Mouse (Mus musculus) gastrocnemius, postnatal 25 days (tissue): ENCODE results near the gene Fgfr2. TPM values are rescaled to one million over a fixed set of nuclear protein-coding genes. Genes with fewer than 3 reads are reported as not detected.
A peak's percentile ranks its signal among the peaks of the same experiment; 100 is the strongest.
"Not testable (repeated sequence)": the region's sequence is repeated elsewhere in the genome, so short reads cannot be mapped to it uniquely, and the experiment has no call there.

ENCODE experiments used
- DNase-seq: peaks from one replicate; pipeline ENCODE4 v3.0.0; 2022
- total RNA-seq, 2 experiments: library from RNA; stranded (reverse); gene quantifications; 1 replicate in 1 of 2; 2 replicates in 1 of 2; pipeline ENCODE4 v1.2.3; 2021

The Fgfr2 gene
- total RNA-seq, 2 experiments from 2014 or later, result 0.33 to 0.96 TPM

DNA sequence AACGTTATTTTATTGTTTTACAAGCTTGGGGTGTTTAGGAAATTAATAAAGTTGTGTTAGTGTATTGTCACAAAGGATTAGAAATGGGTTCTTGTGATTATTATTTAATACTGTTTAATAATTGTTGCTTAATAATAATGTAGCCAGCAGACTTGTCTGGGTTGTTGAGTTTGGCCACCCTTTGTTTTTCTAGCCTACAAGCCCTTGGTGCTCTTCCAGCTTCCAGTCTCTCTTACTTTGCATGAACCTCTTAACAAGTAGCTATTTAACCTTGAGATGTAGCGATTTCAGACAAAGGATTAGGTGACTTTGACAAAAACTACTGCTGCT is 1711.2 kb downstream of the Fgfr2 start:
- no peak for DNase-seq

DNA sequence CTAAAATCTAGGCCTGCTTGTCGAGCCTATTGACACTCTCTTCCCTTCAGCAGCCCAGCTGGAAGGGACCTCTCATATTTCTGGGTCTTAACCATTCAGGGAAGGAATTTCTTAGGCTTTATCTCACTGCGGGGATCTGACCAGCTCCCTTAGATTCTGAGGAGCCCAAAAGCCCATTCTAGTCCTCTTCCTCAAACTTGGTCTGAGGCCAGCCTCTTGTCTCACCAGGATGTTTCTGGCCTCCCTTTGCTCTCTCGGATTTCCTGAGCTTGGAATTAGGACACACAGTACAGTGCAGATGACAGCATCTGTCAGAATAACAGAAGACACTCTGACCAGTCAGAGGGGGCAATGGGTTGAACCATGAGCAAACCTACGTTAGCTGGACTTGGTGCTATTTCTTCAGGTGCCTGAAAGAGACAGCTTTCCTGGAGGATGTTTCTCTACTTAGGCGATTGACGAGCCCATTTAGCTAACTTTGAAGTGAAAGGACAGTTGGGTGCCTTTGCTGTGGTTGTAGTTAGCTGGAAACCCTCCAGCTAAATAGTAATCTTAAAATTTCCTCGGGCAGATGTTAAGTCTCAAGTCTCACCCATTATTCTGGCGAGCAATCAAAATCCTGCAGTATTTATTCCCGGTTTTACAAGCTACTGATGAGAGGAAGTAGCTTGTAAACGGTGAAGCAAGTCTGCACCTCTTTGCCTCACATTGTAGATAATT is 1711.8 kb downstream of the Fgfr2 start:
- no peak for DNase-seq

DNA sequence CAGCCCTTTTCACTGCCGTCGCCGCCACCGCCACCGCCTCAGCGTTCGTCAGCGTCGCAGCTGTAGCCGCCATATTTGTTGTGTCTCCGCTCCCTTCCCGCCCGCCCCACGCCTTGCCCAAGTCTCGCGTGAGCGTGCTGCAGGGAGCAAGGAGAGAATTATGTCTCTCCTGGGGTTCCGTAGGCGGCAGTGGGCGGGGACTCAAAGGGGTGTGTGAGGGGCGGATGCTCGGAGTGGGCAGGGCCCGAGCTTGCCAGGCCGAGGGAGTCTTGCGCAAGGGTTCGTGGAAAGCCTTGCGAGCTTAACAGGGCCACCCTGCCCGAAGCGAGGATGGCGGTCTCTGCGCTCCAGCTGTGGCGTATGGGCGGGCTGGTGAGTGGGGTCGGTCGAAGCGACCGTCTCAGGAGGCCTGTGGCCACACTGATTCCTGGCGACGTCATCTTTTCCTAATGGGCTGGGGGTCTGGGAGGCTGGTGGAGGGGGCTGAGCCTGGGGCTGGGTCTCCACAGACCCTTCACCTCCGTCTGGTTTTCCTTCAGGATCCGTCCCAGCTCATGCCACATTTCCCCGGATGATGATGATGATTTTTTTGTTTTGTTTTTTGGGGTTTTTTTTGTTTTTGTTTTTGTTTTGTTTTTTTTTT is 1712.6 kb downstream of the Fgfr2 start, which contains the start of the genes Ikzf5 and Acadsb:
TSS of gene Ikzf5 (minus strand) at position 106 of the 643 bp plus-strand sequence.
TSS of gene Acadsb (plus strand) at position 186 of the 643 bp plus-strand sequence.
- DNase-seq, result peak; percentile 99

DNA sequence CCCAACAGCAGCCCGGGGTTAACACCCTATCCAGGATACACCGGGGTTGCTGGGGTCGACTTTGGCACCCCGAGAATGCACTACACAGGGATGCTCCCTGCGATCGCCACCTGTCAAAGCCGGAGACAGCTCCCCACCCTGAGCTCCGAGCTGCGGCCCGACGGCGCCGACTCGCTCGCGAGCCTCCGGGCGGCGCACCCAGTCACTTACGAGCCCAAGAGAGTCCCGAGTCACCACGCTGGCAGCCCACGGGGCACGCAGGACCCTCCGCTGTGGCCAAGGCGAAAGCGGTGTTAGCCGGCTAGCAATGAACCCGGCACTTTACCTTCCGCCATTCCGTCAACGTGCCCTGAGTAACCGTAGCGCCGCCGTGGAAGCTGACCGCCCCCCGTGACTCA is 1713.2 kb downstream of the Fgfr2 start:
- no peak for DNase-seq

DNA sequence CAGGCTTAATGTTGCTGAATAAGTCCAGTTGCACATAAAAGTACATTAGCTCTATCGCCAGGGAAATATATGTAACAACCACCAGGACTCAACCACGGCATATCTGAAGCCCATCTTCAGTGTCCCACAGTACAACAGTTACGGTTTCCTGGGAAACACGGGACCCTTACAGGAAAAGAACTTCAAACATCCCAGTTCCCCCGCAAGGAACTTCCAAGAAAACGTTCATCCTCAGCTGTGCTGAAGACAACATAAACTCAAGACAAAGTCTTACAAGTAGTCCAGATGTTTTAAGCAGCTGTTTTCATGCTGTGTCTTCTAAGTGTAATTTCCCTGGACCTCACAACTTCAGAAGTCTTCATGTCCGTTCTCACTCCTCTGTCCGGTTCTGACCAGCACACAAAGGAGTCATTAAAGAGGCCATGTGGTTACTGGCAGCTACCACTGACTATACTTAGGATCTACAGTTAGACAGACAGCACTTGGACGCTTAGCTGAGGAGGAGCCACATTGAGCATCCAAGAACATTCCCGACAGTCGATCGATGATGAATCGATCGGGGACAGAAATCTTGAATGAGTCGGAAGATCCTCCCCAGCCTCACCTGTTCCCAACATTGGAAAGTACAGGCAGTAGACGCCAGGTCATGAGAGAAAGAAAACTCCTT is 1713.7 kb downstream of the Fgfr2 start:
- no peak for DNase-seq

DNA sequence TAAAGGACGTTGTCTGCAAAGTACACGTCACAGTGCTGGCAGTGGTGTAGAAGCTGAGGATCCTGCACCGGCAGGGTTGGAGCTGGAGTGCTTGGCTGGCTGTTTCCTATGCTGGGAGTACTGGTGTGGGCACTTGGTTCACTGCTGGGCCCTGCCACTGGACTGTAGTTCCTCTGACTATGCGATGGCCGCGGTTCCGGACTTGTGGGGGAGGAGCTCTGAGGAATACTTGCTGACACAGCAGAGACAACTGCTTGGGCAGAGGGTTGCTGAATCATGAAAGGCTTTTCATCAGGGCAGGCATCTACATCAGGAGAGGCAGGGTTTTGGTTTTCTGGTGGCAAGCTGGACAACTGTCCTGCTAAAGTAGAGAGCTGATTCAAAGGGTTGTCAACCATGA is 1731.4 kb downstream of the Fgfr2 start:
- DNase-seq, result not testable (repeated sequence)

DNA sequence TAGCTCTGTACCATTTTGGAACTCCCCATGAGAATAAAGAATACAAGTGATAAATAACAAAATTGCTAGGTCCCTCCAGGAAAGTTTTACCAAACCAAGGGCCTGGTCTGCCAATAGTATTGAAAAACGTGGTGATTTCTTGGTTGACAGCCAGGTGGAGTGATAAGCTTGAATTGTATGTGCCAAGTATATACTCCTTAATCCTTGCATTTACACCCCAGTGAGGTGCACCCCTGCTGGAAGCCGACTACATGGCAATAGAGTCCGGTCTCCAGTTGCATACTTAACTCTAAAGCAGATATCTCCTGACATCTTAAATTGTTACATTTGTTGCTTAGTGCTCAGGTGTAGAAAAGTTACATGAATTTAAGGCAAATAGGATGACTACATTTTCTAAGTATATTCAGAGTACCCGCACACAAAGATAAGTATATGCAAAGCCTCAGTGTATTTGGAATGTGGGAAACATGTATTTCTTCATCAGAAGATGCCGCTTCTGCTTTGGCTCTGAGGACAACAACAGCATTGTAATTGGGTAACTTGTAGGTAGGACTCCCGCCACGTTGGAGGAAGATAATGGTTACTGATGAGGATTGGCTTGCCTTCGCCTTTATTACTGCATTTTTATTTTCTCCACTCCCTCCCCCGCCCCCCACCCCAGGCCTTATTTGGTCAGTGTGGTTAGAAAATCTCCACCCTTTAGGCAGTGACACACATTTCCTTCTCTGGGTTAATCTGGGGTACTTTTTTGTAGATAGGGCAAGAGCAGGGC is 1751.1 kb downstream of the Fgfr2 start:
- no peak for DNase-seq

DNA sequence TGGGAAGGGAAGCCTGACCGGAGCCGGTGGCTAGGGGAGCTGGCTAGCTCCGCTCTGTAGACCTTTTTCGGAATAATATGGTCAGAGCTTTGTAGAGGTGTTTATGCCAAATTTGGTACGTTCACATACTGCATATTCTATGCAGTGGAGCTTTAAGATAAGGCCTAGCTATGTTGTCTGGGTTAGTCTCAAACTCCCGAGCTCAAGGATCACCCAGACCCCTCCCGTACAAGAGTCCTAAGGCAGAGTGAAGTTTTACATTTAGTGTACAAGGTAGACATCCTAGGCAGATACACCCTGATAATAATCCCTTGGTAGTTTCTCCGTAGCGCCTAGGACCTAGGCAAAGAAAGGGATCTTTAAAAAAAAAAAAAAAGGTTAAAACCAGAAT is 1751.7 kb downstream of the Fgfr2 start:
- DNase-seq, result no peak

DNA sequence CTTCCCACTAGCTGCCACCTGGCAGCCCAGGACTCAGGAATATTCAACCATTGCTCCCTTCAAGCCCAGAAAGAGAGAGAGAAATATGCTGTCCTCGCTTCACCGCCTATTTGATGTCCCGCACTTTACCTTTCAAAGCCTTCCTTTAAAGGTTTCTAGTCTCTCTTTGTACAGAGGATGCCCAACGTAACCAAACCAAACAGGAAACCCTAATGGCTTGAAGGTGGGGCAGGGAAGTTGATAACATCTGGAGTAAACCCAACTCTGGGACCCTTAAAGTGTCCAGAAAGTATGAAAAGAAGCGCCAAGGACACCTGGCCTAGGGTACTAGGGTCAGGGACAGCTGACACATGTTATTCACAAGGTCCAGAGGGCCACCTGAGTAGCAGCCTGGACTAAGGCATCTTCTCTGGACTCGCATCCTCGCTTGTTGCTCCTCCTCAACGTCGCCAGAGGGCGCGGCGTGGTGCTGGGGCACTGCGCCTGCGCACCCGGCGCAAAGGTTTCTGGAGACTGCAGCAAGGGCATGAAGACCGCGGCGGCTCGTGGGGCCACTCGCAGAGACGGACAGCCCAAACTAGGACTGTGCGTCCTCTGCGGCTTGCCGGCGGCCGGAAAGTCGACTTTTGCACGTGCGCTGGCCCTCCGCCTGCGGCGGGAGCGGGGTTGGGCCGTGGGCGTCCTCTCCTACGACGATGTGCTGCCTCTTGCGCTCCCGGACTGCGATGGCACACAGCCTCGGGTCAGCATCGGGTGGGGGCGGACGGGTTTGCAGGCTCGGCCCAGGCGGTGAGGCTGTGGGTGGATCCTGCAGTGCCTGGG is 1752.3 kb downstream of the Fgfr2 start, which contains the start of gene Pstk:
TSS of gene Pstk (plus strand) at position 494 of the 822 bp plus-strand sequence.
- DNase-seq, result peak; percentile 89

DNA sequence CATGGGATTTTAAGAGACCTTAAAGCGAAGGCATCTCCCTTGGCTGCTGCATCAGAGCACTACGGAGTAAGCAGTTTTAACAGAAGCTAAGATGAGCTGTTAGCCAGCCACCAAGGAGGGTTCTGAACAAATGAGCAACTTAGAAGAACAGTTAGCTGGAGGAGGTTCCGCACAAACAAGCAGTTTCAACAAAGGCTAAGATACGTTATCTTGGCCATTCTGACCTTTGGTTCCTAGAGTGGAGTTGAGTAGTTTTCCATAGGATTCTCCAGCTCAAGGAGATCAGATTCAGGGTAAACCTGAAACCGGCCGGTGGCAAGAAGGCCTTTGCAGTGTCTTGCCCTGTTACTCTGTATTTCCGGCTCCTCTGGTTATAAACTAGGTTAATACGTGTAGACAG is 1759.0 kb downstream of the Fgfr2 start:
- no peak for DNase-seq

DNA sequence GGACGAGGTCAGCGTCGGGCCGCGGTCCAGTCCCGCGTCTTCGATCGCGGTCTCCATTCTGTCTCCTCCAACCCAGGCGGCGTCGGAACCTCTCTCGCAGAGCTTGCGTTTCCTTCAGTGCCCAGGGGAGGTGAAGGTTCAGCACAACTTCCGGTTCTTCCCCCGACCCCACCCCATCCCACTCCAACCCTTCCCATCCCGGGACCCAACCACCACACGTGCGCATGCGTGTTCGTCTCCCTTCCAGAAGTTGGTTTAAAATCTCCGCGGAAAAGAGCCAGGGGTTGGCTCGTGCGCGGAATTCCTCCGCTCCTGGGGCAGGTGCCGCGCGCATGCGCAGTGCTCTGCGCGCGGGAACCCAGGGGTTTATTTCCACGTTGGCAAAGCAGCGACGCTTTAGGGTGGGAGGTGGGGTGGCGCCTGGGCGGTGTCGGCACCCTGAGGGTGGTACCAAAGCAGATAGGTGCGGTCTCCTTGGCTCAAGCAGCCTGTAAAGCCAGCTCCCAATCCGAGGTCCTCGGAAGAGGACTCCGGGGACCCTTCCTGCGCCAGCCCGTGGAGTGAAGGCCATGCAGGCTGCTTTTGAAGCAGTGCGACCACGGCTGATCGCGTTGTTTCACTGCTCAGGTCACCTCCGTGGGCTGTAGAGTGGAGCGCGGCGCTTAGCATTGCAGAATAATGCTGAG is 1760.4 kb downstream of the Fgfr2 start, which contains the start of gene 2310057M21Rik:
TSS of gene 2310057M21Rik (minus strand) at position 145 of the 686 bp plus-strand sequence.
- peak; percentile 92 for DNase-seq

DNA sequence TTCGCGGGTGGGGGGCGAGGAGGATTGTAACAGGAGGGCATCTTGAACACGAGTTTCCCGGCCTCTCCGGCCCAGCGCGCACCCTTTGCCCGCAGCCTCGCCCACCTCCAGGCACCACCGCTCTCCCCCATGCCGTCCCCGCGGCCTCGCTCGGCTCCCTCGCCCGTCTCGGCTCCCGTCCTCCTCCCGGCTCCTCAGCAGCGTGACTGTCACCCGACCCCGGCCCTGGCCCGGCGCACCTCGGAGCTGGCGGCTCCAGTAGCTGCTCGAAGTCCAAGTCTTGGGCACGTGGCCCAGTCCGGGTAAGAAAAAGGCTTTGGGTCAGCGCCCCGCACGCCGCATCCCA is 1760.9 kb downstream of the Fgfr2 start:
- no peak for DNase-seq

DNA sequence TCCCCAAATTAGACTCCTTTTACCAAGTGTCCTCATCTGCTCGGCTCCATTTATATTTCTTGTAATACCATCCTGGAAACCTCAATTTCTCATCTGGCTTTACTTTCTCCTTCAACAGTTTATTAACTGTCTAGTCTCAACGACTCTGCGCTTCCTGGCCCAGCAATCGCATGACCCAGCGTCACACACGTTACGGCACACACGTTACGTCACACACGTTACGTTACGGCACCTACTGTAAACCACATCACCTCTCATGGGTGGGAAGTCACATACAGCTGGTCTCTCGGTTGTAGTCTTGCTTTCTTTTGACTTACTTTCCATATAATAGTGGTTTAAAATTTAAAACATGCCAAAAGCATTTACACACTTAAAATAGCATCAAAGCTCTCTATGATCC is 1767.0 kb downstream of the Fgfr2 start:
- no peak for DNase-seq

DNA sequence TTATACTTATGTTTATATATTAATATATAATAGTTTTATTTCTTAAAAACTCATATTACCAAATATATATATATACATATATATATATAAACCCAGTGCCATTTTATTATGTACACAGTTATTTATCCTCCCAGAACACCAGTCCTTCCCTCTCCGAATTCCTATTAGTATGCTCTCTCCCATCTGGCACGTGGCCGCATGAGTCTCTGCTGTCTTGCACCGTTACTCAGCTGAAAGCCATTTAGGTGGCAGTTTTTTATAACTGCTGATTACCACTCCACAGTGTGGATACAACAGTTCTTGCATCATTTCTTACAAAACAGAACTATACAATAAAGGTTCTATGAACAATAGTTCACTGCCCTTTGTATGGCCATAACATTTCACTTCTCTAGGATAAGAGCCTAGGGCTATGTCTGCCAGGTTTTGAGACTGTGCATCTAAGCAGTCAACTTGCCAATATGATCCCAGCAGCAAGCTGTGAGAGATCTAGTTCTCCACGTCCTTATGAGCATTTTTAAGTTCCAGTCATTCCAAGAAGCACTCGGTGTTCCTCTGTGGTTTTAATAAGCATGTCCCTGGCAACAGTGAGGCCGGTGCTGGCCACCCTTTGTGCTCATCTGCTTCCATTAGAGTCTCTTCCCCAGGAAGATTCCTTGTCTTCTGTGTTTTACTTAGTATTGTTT is 1777.2 kb downstream of the Fgfr2 start:
- DNase-seq, result peak; percentile 14

DNA sequence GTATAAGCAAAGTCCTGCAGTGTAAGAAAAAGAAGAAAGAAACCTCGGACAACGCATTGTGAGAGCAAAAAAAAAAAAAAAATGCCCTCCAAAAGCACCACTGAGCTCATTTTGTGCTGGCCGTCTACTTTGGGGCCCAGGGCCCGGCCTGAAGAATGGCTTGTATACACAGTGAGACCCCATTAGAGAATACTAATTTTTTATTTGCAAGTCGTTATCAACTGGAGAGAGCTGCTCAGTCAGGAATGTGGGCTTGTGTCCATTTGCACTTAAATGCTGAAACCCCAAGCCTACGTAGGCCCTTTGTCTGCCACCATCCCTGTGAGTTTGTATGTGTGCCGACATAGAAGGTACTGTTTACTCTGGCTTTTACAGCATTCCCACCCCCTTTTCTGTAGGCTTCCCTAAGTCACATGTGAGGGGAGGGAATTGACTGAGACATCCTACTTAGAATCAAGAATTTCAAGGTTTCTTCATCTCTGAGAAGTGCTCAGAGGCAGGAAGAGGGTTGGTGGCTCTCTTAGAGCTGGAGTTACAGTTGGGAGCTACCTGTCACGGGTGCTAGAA is 1785.6 kb downstream of the Fgfr2 start:
- no peak for DNase-seq

DNA sequence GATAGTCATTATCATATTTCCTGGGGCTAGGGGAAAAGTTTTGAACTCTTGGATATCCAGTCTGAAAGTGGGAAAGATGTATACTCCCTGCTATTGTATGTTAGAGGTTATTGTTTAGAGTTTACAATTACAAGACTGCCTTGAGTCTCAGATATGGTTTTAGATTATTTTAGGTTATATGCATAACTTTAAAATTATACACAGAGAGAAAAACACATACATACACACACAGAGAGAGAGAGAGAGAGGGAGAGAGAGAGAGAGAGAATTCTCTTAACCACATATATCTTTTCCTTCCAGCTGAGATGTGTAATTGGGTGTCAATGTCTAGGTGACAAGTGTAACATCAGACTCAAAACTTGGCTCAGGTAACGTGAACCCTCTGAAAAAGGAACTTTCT is 1789.6 kb downstream of the Fgfr2 start, which contains the start of gene Fam24a:
TSS of gene Fam24a (plus strand) at position 301 of the 400 bp plus-strand sequence.
- no peak for DNase-seq

DNA sequence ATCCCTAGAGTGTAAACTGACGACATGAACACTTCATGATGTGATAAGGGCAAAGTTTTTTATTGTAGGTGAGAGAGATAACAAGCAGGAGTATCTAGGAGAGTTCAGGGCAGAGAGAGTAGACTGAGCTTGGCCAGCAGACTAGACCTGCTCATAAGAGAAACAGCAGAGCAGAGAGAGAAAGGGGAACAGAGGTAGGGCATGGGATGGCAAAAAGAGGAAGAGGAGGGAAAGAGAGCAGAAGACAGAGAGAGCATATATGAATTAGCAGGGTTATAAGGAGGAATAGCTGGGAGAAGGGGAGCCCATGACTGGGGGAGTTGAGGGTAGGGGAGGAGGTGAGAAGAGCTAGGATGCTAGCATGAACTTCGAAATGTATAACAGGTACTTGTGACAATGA is 1791.5 kb downstream of the Fgfr2 start:
- DNase-seq, result no peak

DNA sequence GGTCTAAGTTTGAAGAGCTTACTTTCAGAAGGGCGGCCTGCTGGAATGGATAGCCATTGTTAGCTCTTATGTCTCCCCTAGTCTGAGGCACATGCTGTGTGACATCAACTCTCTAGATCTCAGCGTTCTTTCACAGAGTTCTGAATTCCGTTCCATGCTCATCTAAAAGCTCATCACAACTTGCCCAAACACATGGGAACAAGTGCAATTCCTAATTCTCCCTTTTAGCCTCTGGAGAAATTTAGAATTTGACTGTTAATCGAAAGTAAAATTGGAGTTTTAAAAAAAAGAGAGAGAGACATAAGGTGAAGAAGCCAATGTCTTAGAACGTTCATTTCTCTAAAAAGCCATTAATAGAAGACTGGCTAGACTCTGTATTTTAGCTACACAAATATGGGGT is 1793.7 kb downstream of the Fgfr2 start, which contains the start of gene Fam24b:
TSS of gene Fam24b (minus strand) at position 101 of the 400 bp plus-strand sequence.
- DNase-seq, result no peak

DNA sequence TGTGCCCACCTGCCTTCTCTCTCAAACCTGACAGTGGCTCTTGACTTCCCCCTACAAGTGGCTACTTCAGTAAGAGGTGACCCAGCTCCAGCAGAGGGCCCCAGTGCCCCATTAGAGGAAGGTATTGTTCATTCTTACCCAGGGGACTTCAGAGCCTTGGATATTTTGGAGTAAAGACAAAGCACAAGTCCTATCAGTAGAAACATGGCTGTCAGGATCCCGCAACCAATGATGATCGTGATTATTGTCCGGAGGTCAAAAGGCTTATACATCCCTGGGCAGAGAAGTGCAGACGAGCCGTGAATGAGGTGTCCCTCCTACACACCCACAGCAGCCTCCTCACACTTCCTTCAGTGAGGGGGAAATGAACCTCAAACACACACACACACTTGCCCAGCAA is 1796.1 kb downstream of the Fgfr2 start:
- DNase-seq, result no peak

DNA sequence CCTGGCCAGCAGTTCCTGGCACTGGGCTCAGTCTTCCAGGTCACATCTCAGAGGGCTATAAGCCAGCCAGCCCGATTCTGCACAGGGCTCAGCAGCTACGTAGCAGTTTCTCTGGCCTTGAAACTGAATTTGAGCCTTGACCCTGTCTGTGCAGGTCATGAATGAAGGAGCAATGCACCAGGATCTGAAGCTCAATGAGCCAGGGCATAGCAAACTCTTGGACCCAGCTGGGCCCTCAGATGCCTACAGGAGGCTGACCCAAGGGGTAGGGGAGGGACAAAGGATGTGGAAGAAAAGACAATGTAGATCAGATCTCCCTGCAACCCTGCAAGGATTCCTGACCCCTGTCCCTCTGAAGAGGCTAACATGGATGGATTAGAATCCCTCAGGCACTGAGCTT is 1801.0 kb downstream of the Fgfr2 start, which contains the start of gene Cuzd1:
TSS of gene Cuzd1 (minus strand) at position 101 of the 400 bp plus-strand sequence.
- no peak for DNase-seq
